Mouse (Mus musculus) megakaryocyte, embryonic 14.5 days (primary cell): ENCODE measurements around the gene Nr1i2.

Source experiments
- FLI1 ChIP-seq: IDR thresholded peaks from 2 replicates; pipeline ENCODE4 v1.6.1; 2012; ENCODE audit warnings: low read length, inconsistent platforms, mixed read lengths
- GATA1 ChIP-seq: IDR thresholded peaks from 3 replicates; pipeline ENCODE4 v1.6.1; 2012; ENCODE audit warnings: mixed read lengths, low read length, inconsistent platforms, borderline replicate concordance

DNA sequence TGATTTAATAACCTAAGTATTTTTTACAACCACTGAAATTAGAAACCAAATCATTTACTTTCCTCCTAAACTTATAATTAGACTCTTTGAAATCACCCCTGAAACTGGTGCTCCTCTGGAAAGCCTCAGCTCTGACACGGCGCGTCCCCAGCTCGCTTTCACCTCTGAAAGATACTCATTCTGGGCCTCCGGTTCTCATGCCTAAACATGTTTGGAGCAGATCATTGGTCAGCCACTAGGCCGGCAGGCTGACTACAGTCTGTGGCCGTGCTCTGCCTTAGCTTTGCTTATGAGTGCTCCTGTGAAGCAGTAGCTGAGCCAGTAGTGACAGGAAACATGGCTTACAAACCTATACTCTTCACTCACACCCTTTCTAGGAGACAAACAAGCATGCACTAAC is 89.4 kb downstream of the Nr1i2 start:
- TF ChIP-seq GATA1 (no peak), FLI1 (no peak)
